ENCODE assay signal across 7 mouse cellular contexts in the genomic region with DNA sequence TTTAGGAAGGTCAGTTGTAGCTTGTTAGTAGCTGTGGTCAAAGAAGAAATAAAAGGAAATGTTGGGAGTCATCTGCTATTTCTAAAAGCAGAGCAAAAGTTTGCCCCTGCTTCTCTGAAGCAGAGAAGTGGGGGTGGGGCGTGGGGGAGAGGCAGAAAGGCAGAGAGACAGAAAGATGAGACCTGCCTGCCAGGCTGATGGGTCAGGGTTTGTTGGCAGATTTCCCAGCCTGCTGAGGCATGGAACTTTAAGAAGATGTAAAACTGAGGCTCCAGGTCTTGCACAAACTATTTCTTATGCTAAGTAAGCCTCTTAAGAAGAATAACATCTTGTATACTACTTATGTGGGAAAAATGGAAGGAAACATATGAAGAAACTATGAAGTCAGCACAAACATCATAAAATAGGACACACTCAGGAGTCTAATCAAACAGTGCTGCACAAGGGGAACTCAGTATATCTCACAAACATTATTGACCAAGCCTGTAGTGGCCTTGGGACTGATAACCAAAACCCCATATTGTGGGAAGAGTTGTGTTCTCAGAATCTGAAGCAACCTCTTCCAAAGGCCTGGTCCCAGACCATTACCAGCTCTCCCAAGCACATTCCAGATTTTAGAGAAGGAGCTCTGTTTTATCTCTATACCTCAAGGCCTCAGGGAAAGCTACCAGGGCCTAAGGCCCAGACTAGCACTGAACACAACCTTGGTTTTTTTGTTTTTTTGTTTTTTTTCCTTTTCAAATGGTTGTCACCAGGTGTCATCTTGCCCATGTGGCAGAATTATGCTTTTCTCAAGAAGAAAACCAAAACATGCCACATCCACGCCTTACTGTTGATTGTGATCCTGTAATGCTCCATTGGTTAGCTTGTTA. TPM values are rescaled to one million over a fixed set of nuclear protein-coding genes. Genes with fewer than 3 reads are reported as not detected.
A peak's percentile ranks its signal among the peaks of the same experiment; 100 is the strongest.
DNase-seq lines count a peak whose midpoint lies in the region; ATAC-seq lines count a peak whose summit lies in the region.

No protein-coding gene starts in this region.

- peak overlapping the region; percentile 59 for H3K4me3 ChIP-seq in neural tube, embryonic 11.5 days (ENCODE audit: low read depth, low read length)
- peak overlapping the region; percentile 57 for H3K4me3 ChIP-seq in intestine, embryonic 15.5 days (replicated peaks)

- H3K27ac ChIP-seq in neural tube, embryonic 11.5 days (ENCODE audit: low read depth, low read length): no peak overlapping the region
- 0 out of 2 replicates have a peak overlapping the region, but pooled peaks have one; percentile 7 for H3K27ac ChIP-seq in intestine, embryonic 15.5 days

- no peak for DNase-seq in neural tube, embryonic 11.5 days (ENCODE audit: low spot score)
- no peak for DNase-seq in neural tube, embryonic 10.5 days (ENCODE audit: extremely low spot score, low spot score)
- DNase-seq in c-Kit-positive CD71-positive TER-119-positive erythroid progenitor cells, embryonic 14.5 days (ENCODE audit: low spot score): peak; percentile 16
- no peak for DNase-seq in retina, embryonic 14.5 days (ENCODE audit: low spot score)
- DNase-seq in lung, postnatal 4 days: no peak

- peaks cover 2% of the 10 kb centered on the region; the same call in 1 of the 2 replicates for H3K9me3 ChIP-seq in neural tube, embryonic 11.5 days (ENCODE audit: control insufficient read depth, low read length)
- no peaks in the 10 kb centered on the region for H3K9me3 ChIP-seq in intestine, embryonic 15.5 days

- WGBS in neural tube, embryonic 11.5 days: 72% methylated on average over 2 of the region's 2 CpGs
- 65% methylated on average over 2 of the region's 2 CpGs for WGBS in intestine, embryonic 15.5 days

- H3K27me3 ChIP-seq in neural tube, embryonic 11.5 days (ENCODE audit: control insufficient read depth, insufficient read depth, low read length): no peaks in the 10 kb centered on the region
- no peaks in the 10 kb centered on the region for H3K27me3 ChIP-seq in intestine, embryonic 15.5 days (replicated peaks)

- peak overlapping the region; percentile 53; the same call in 1 of the 2 replicates for H3K9ac ChIP-seq in neural tube, embryonic 11.5 days (ENCODE audit: low read length)
- H3K9ac ChIP-seq in intestine, embryonic 15.5 days: peak overlapping the region; percentile 60

- H3K4me1 ChIP-seq in neural tube, embryonic 11.5 days (ENCODE audit: control insufficient read depth, insufficient read depth, low read length): no peaks in the 10 kb centered on the region; the same call in 1 of the 2 replicates
- H3K4me1 ChIP-seq in intestine, embryonic 15.5 days (replicated peaks): peaks cover 9% of the 10 kb centered on the region

- peak overlapping the region; percentile 72 for H3K4me2 ChIP-seq in neural tube, embryonic 11.5 days (ENCODE audit: low read depth)
- peak overlapping the region; percentile 80 for H3K4me2 ChIP-seq in intestine, embryonic 15.5 days (replicated peaks)

- peaks cover 3% of the 10 kb centered on the region; the same call in 1 of the 2 replicates for H3K36me3 ChIP-seq in neural tube, embryonic 11.5 days (ENCODE audit: control insufficient read depth, insufficient read depth, low read length)
- no peaks in the 10 kb centered on the region for H3K36me3 ChIP-seq in intestine, embryonic 15.5 days

- ATAC-seq in neural tube, embryonic 11.5 days (ENCODE audit: insufficient read depth, low FRiP score, low TSS enrichment): no peak
- ATAC-seq in intestine, embryonic 15.5 days: peak; percentile 1
- ATAC-seq in megakaryocyte-erythroid progenitor cell, adult 5-6 weeks (replicated peaks; ENCODE audit: low FRiP score, low TSS enrichment, poor library complexity, severe bottlenecking): 0 out of 2 replicates have a peak, but pooled peaks have one; percentile 17

RNA-seq across cellular contexts. Expression of a gene that starts 31.7 kb away (rescaled TPM):
- polyA plus RNA-seq in neural tube, embryonic 11.5 days (2014; fragmentation: Nextera tagmentation; extraction: Ambion mirVana): 3.5 and 4.9 TPM in 2 replicates
- 14.5 and 15.3 TPM in 2 replicates for polyA plus RNA-seq in intestine, embryonic 15.5 days (2015; fragmentation: Nextera tagmentation; extraction: Ambion mirVana)
- total RNA-seq in megakaryocyte-erythroid progenitor cell, adult 5-6 weeks (2014; fragmentation: Nextera tagmentation): 10.1 and 18.4 TPM in 2 replicates
- 11.7 and 25.2 TPM in 2 replicates for total RNA-seq in megakaryocyte-erythroid progenitor cell, adult 5-6 weeks (2017)
